Mouse (Mus musculus) spleen, adult 2 months (tissue): ENCODE results near the gene Dhrs3. TPM values are rescaled to one million over a fixed set of nuclear protein-coding genes. Genes with fewer than 3 reads are reported as not detected.

Experiments used
- DNase-seq, 2 experiments: peaks; one replicate each; pipeline versions ENCODE4 v3.0.0 to v3.0.0-alpha.2; 2012 to 2021; ENCODE audit warnings: low spot score in 2 of 2, low read depth in 1 of 2
- H3K27ac ChIP-seq: fragments of 200-500 bp; 2 replicates; pipeline ENCODE4 v1.5.1; 2012; ENCODE audit warnings: low read length, inconsistent platforms; ENCODE audit not compliant: insufficient read depth
- H3K27me3 ChIP-seq: fragments of 200-500 bp; 2 replicates; pipeline ENCODE4 v1.6.1; 2012; ENCODE audit warnings: mild to moderate bottlenecking, moderate library complexity, low read length, inconsistent platforms; ENCODE audit not compliant: control insufficient read depth, insufficient read depth
- H3K36me3 ChIP-seq: fragments of 200-500 bp; 2 replicates; pipeline ENCODE4 v1.6.1; 2012; ENCODE audit warnings: mild to moderate bottlenecking, low read length, inconsistent platforms; ENCODE audit not compliant: control insufficient read depth, insufficient read depth
- H3K4me1 ChIP-seq: fragments of 200-500 bp; 2 replicates; pipeline ENCODE4 v1.6.1; 2011; ENCODE audit warnings: inconsistent platforms; ENCODE audit not compliant: control insufficient read depth, insufficient read depth, insufficient read length
- H3K4me3 ChIP-seq: fragments of 200-500 bp; 2 replicates; pipeline ENCODE4 v1.5.1; 2011; ENCODE audit warnings: mild to moderate bottlenecking, inconsistent platforms; ENCODE audit not compliant: insufficient read depth, insufficient read length; ENCODE audit errors: extremely low read depth
- CTCF ChIP-seq: fragments of 200-500 bp; IDR thresholded peaks from 2 replicates; pipeline ENCODE4 v1.5.1; 2011; ENCODE audit warnings: mild to moderate bottlenecking, inconsistent platforms; ENCODE audit not compliant: insufficient read depth, insufficient read length, insufficient replicate concordance; ENCODE audit errors: extremely low read depth
- POLR2A ChIP-seq: fragments of 200-500 bp; IDR thresholded peaks from 2 replicates; pipeline ENCODE4 v1.6.1; 2011; ENCODE audit warnings: low read depth, low read length, inconsistent platforms
- WGBS: fragments of 180-500 bp; shearing (Covaris S2); methylation state at CpG from one replicate; pipeline ENCODE4 v1.1.7; 2018; 5-methylcytosine and 5-hydroxymethylcytosine counted together
- polyA plus RNA-seq: library from polyadenylated mRNA; depleted of rRNA; stranded (reverse); fragments of >200 nt; gene quantifications from 2 replicates; pipeline ENCODE4 v1.2.3, GENCODE M21; 2012

Dhrs3 gene
- polyA plus RNA-seq, 1 experiment = 33.9 TPM

GRCm38 (mm10) chr4:144906001-144906889, 13.6 kb downstream of the Dhrs3 start:
- H3K27me3 ChIP-seq = no peaks in the 10 kb centered on the region
- no peak overlapping the region for H3K4me3 ChIP-seq
- DNase-seq = no peak
- H3K36me3 ChIP-seq = no peaks in the 10 kb centered on the region
- WGBS = 72% methylated on average over 8 of the region's 8 CpGs
- no peak for TF ChIP-seq CTCF
- TF ChIP-seq POLR2A = no peak
- H3K27ac ChIP-seq = no peak overlapping the region
- peaks cover 10% of the 10 kb centered on the region; the same call in 1 of the 2 replicates for H3K4me1 ChIP-seq

GRCm38 (mm10) chr4:144906978-144907703, 14.5 kb downstream of the Dhrs3 start:
- 82% methylated on average over 4 of the region's 4 CpGs for WGBS
- Histone ChIP-seq H3K4me1 (peaks cover 7% of the 10 kb centered on the region; the same call in 1 of the 2 replicates), H3K36me3 (no peaks in the 10 kb centered on the region), H3K27ac (no peak overlapping the region), H3K27me3 (no peaks in the 10 kb centered on the region), H3K4me3 (no peak overlapping the region)
- DNase-seq = no peak
- no peak for TF ChIP-seq POLR2A
- no peak for TF ChIP-seq CTCF

GRCm38 (mm10) chr4:144908825-144909224, 16.2 kb downstream of the Dhrs3 start:
- Histone ChIP-seq H3K4me3 (no peak overlapping the region), H3K27ac (no peak overlapping the region)
- DNase-seq = no peak

GRCm38 (mm10) chr4:144910281-144910680, 17.7 kb downstream of the Dhrs3 start:
- 94% methylated on average over 3 of the region's 3 CpGs for WGBS
- DNase-seq = no peak
- TF ChIP-seq CTCF (no peak), POLR2A (no peak)
- Histone ChIP-seq H3K27ac (no peak overlapping the region), H3K27me3 (no peaks in the 10 kb centered on the region), H3K36me3 (no peaks in the 10 kb centered on the region), H3K4me1 (peaks cover 7% of the 10 kb centered on the region; the same call in 1 of the 2 replicates), H3K4me3 (no peak overlapping the region)

More at GRCm38 (mm10) chr4:144908825-144909224, 16.2 kb downstream of the Dhrs3 start:
- Histone ChIP-seq H3K36me3 (no peaks in the 10 kb centered on the region), H3K27me3 (no peaks in the 10 kb centered on the region), H3K4me1 (peaks cover 7% of the 10 kb centered on the region; the same call in 1 of the 2 replicates)
- no peak for TF ChIP-seq POLR2A
- no peak for TF ChIP-seq CTCF

GRCm38 (mm10) chr4:144913298-144914152, 20.9 kb downstream of the Dhrs3 start:
- H3K4me1 ChIP-seq = no peaks in the 10 kb centered on the region
- DNase-seq = no peak
- H3K27me3 ChIP-seq = no peaks in the 10 kb centered on the region
- H3K4me3 ChIP-seq = no peak overlapping the region
- H3K27ac ChIP-seq = no peak overlapping the region
- no peaks in the 10 kb centered on the region for H3K36me3 ChIP-seq
- no peak for TF ChIP-seq POLR2A
- no peak for TF ChIP-seq CTCF
- 89% methylated on average over 6 of the region's 6 CpGs for WGBS

- peaks cover 2% of the 10 kb centered on the region for H3K36me3 ChIP-seq
- no peaks in the 10 kb centered on the region for H3K27me3 ChIP-seq
- WGBS = 86% methylated on average over 6 of the region's 6 CpGs
- TF ChIP-seq CTCF = no peak
- no peak for TF ChIP-seq POLR2A
- no peaks in the 10 kb centered on the region for H3K4me1 ChIP-seq
- no peak for DNase-seq
- H3K27ac ChIP-seq = no peak overlapping the region
- H3K4me3 ChIP-seq = no peak overlapping the region
Observed at GRCm38 (mm10) chr4:144916520-144916919, 23.9 kb downstream of the Dhrs3 start.
